Mouse (Mus musculus) erythroblast, embryonic 14.5 days (primary cell): ENCODE measurements around the gene Zfyve21.

Experiments used
- GATA1 ChIP-seq: IDR thresholded peaks from 2 replicates; pipeline ENCODE4 v1.6.1; 2012; ENCODE audit warnings: low read length, inconsistent platforms, mixed read lengths
- TAL1 ChIP-seq: IDR thresholded peaks from 3 replicates; pipeline ENCODE4 v1.6.1; 2012; ENCODE audit warnings: low read length, inconsistent platforms, mixed read lengths

DNA sequence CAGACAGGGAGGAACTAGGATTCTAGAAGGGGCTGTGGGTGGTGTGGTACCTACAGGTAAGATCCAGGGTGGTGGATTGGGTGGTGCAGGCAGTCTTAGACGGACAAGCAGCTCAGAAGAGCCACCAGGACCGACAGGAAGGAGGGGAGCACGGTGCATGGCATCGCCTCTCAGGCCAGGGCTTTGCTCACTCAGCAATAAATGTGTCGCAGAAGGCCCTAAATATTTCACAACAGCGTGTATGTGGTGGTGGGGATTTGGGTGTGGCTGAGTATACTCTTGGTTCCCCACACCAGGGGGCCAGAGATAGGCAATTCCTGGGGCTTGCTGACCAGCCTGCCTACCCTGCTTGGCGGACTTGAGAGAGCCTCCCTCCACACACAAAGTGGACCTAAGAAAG, 6.7 kb downstream of the Zfyve21 start:
- TF ChIP-seq TAL1 (no peak), GATA1 (no peak)
